Mouse (Mus musculus): ENCODE data around the gene Mb21d2.

Gene Mb21d2

GRCm38 (mm10) chr16:28902620-28903565 lies 26.6 kb downstream of the Mb21d2 start:
- no peak for ATAC-seq (ENCODE audit: insufficient number of reproducible peaks, low FRiP score, low TSS enrichment)

GRCm38 (mm10) chr16:28899161-28899540 lies 30.3 kb downstream of the Mb21d2 start:
- peak; percentile 39; the same call in 1 of the 2 replicates for ATAC-seq (ENCODE audit: insufficient number of reproducible peaks, low FRiP score, low TSS enrichment)

- peak; percentile 78 for ATAC-seq (ENCODE audit: insufficient number of reproducible peaks, low FRiP score, low TSS enrichment)
These were observed 30.8 kb downstream of the Mb21d2 start for GRCm38 (mm10) chr16:28898509-28899160.

- no peak for ATAC-seq (ENCODE audit: insufficient number of reproducible peaks, low FRiP score, low TSS enrichment)
These were observed 32.9 kb downstream of the Mb21d2 start for GRCm38 (mm10) chr16:28896571-28896970.

GRCm38 (mm10) chr16:28894872-28895271 lies 34.6 kb downstream of the Mb21d2 start:
- ATAC-seq (ENCODE audit: insufficient number of reproducible peaks, low FRiP score, low TSS enrichment): no peak

- no peak for ATAC-seq (ENCODE audit: insufficient number of reproducible peaks, low FRiP score, low TSS enrichment)
These were observed 36.2 kb downstream of the Mb21d2 start for GRCm38 (mm10) chr16:28893266-28893665.

- no peak for ATAC-seq (ENCODE audit: insufficient number of reproducible peaks, low FRiP score, low TSS enrichment)
These were observed 43.2 kb downstream of the Mb21d2 start for GRCm38 (mm10) chr16:28886201-28886745.

DNA sequence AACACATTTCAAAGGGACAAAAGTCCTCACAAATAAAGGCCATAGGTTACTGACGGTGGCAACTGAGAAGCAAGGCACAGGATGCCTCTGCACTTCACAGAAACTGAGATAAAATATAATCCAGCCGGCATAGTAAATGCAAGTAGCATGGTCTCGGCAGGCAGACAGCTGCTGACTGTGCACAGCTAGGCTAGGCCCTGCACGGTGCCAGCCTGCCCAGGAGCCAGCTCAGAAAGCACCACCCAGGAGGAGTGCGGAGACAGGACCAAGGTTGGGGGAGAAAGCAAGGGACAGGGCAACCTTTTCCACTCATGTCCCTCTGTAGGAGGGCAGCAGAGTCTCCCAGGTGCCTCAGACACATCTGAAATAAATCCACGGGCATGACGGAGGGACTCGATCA lies 44.0 kb downstream of the Mb21d2 start:
- no peak for ATAC-seq (ENCODE audit: insufficient number of reproducible peaks, low FRiP score, low TSS enrichment)

DNA sequence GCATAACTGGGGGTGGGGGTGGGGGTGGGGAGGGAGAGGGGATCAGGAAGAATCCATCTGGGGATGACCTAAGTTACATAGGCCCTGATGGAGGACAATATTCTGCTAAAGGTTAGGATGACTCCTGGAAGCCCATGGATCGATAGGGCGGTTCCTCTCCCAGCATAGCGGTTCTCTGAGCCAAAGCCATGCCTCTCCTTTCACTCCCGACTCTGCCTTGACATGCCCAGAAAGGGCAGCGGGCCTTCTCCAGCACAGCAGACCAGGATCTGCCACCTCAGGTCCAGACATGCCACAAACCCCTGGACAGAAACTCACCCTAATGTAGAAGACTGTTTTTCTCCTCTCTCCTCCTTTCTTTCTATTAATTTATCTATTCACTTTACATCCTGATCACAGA lies 44.8 kb downstream of the Mb21d2 start:
- no peak for ATAC-seq (ENCODE audit: insufficient number of reproducible peaks, low FRiP score, low TSS enrichment)

- ATAC-seq (ENCODE audit: insufficient number of reproducible peaks, low FRiP score, low TSS enrichment): peak; percentile 60
These were observed 45.8 kb downstream of the Mb21d2 start for GRCm38 (mm10) chr16:28883649-28884048.

DNA sequence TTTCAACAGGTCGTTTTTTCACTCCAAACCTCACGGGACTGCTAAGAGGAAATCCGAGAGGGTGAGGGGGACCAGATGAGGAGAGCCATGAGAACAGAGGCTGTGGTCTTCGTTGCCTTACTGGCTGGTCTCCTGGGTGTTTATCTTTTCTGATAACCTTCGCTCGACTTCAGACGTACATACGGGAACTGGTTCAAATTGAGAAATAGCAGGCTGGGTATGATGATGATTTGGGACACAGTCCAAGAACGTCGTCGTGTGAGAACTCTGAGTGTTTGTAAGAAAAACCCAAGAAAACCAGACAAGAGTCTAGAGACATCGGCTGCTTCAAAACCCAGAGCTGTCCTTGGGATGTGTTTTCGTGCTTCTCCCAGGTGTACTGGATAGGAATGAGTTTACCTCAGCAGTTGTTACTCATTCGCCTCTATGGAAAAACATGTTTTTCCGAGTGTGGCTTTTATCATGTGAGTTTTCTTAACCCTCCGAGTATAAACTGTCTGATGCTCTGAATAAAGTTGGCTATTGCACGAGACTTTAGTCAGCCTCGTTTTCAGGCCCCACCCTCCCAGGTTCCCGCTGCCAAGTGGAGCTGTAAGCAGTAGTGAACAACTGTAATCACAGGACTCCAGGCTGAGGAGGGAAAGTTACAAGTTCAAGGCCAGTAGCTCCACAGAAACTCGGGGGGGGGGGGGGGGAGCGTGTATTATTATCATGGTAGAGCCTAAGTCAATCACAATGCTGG lies 46.6 kb downstream of the Mb21d2 start:
- ATAC-seq (ENCODE audit: insufficient number of reproducible peaks, low FRiP score, low TSS enrichment): no peak

DNA sequence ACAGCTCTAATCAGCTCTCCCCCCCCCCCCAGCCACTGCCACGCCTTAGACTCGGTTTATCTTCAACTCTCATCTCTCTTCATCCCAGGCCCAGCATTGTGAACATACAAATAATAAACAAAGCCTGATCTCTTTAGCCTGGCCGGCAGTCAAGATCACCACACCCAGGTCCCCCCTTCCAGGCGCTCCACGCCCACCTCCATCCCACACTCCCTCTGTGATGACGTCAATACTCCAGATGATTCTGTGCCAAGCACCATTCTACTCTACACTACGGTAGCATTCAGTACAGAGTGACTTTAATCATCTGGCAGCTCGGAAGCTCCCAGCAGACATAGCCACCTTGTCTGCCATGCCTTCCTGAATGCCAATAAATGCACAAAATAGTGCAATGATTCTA lies 47.7 kb downstream of the Mb21d2 start:
- no peak for ATAC-seq (ENCODE audit: insufficient number of reproducible peaks, low FRiP score, low TSS enrichment)

DNA sequence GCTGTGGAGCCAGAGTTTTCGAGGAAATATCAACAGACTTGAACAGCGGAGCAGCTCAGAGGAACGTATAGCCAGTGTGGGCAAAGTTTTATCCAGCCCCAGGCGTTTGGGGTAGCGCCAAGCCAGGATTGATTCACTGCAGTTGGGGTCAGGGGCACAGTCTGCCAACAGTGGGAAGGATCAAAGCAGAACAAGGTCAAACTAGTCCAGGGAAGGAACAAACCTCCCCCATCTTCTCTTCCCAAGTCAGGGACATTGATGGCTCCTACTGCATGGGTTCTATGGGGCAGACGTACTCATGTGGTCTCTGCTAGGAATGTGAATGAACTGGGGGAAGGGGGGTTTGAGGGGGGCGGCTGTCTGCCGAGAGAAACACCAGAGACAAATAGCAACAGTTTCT lies 48.7 kb downstream of the Mb21d2 start:
- no peak for ATAC-seq (ENCODE audit: insufficient number of reproducible peaks, low FRiP score, low TSS enrichment)

- no peak for ATAC-seq (ENCODE audit: insufficient number of reproducible peaks, low FRiP score, low TSS enrichment)
These were observed 49.2 kb downstream of the Mb21d2 start for GRCm38 (mm10) chr16:28880307-28880681.

DNA sequence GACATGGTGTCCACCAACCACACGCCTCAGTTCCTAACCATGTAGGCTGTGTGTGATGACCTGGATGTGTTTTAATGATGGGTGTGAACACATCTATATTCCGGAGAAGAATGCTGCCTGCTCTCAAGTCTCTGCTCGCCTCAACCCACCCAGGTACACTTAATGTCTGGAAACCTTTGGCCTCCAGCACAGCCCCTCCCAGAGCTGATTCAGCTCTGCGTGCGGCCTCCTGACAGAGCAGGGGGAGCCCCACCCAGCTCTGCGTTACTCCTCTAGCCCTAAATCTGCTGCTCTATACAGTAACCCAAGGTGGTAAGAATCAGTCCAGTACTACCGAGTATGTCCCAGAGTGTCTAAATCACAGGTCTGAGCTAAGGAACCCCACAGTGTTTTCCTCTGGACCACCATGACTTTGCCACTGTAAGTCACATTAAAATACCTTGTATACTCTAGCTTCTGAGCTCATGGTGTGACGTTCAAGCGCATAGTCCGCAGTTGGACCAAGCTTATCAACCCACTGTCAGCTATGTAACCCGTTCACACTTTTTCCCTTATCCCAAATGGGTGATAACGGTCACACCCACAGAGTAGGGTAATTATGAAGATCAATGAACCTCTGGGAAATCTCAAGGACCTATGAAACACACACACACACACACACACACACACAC lies 49.7 kb downstream of the Mb21d2 start:
- ATAC-seq (ENCODE audit: insufficient number of reproducible peaks, low FRiP score, low TSS enrichment): no peak

DNA sequence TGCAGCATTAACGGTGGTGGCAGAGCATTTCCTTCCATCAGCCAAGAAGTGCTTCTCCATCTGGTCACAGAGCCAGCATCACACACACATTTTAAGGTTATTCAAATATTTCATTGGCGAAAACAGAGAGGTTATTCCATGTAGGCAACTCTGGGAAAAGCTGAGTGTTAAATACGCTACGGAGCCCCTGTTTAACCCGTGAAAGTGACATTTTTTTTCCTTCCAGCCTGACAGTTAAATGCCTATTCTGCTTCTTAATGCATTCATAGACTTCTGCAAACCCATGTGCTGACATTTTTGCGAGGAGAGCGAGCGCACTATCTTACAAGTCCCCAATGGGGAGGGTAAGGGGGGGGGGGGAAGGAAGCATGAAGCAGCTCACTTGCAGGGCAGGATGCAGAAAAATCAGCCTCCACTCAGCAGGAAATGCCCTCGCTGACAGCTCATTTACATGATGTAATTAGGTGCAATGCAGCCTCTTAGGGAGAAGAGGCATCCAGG lies 52.3 kb downstream of the Mb21d2 start:
- no peak for ATAC-seq (ENCODE audit: insufficient number of reproducible peaks, low FRiP score, low TSS enrichment)

GRCm38 (mm10) chr16:28873404-28873895 lies 56.0 kb downstream of the Mb21d2 start:
- ATAC-seq (ENCODE audit: insufficient number of reproducible peaks, low FRiP score, low TSS enrichment): no peak

- ATAC-seq (ENCODE audit: insufficient number of reproducible peaks, low FRiP score, low TSS enrichment): no peak
These were observed 58.6 kb downstream of the Mb21d2 start for GRCm38 (mm10) chr16:28870860-28871259.

- no peak for ATAC-seq (ENCODE audit: insufficient number of reproducible peaks, low FRiP score, low TSS enrichment)
These were observed 59.0 kb downstream of the Mb21d2 start for GRCm38 (mm10) chr16:28870456-28870855.

DNA sequence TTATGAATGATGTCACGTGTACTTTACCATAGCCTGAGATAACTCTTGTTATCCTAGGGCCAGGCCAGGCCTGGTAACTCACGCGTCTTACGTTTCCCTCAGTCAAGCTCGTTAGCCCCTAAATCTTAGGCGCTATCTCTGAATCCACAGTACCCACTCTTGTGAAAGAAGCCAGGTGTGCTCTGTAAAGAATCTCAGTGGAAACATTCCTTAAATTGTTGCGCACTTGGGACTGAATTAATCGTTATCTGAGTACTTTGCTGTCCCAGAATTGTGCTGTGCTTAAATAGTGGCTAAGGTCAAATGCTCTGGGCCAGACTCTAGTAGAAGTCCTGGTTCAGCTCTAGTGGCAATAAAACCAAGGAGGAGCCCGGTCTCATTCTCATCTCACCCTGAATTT lies 60.6 kb downstream of the Mb21d2 start:
- ATAC-seq (ENCODE audit: insufficient number of reproducible peaks, low FRiP score, low TSS enrichment): no peak

All from cerebellum, adult (tissue).